Mouse (Mus musculus) lung, adult 2 months (tissue): ENCODE data around the gene Cort.

Source experiments
- CTCF ChIP-seq: fragments of 200-500 bp; IDR thresholded peaks from 2 replicates; pipeline ENCODE4 v1.5.1; 2011; ENCODE audit warnings: mild to moderate bottlenecking, low read length, control low read depth; ENCODE audit not compliant: insufficient read depth
- POLR2A ChIP-seq: fragments of 200-500 bp; IDR thresholded peaks from 2 replicates; pipeline ENCODE4 v1.6.1; 2011; ENCODE audit warnings: low read depth, mild to moderate bottlenecking, control low read depth, low read length, borderline replicate concordance; ENCODE audit errors: extremely low read depth

GRCm38 (mm10) chr4:149081528-149081927 lies 45.0 kb downstream of the Cort start:
- no peak for TF ChIP-seq CTCF
- no peak for TF ChIP-seq POLR2A
